8 mouse cellular contexts compared by ENCODE assay signal in genomic region chr10:82629586-82630255, GRCm38 (mm10). TPM values are rescaled to one million over a fixed set of nuclear protein-coding genes. Genes with fewer than 3 reads are reported as not detected.
DNase-seq lines count a peak whose midpoint lies in the region; ATAC-seq and TF ChIP-seq lines count a peak whose summit lies in the region.
"Not testable (repeated sequence)": the region's sequence is repeated elsewhere in the genome, so short reads cannot be mapped to it uniquely, and the experiment has no call there.

Gene Tdg, plus strand, starts transcription at chr10:82629828.

- DNase-seq in ES-CJ7 (ENCODE audit: low read depth, low spot score): peak; percentile 89
- DNase-seq in cerebellum, adult 11-12 months: peak; percentile 94
- DNase-seq in heart, postnatal 25 days (ENCODE audit: low spot score): peak; percentile 87
- DNase-seq in layer of hippocampus, adult 18-20 months (ENCODE audit: low spot score in 2 of 2): peak; percentile 88 to 91
- DNase-seq in lung, adult 2 months: peak; percentile 85
- DNase-seq in thymus, adult 18-20 months: peak; percentile 87 to 92

- TF ChIP-seq POLR2A in lung, adult 2 months (IDR thresholded peaks at IDR 0.05; ENCODE audit: borderline replicate concordance, extremely low read depth, low read depth, low read length): peak; percentile 60; the same call in 1 of the 2 replicates

- not testable (repeated sequence) for H3K27me3 ChIP-seq in forebrain, embryonic 15.5 days

- peak within 1 kb of the TSS; percentile 94 for H3K27ac ChIP-seq in forebrain, embryonic 15.5 days (replicated peaks)

- peak within 1 kb of the TSS; percentile 88 for H3K4me3 ChIP-seq in forebrain, embryonic 15.5 days
- peak within 1 kb of the TSS; percentile 98 for H3K4me3 ChIP-seq in lung, adult 2 months (replicated peaks; ENCODE audit: extremely low read depth, low read depth, low read length)

- not testable (repeated sequence) for H3K9me3 ChIP-seq in forebrain, embryonic 15.5 days

- not testable (repeated sequence) for TF ChIP-seq CTCF in lung, adult 2 months (IDR thresholded peaks at IDR 0.05; ENCODE audit: insufficient read depth, low read length)

- ATAC-seq in forebrain, embryonic 15.5 days (replicated peaks): peak; percentile 97
- ATAC-seq in neutrophil, adult 5-6 weeks (ENCODE audit: extremely low read depth, insufficient number of reproducible peaks, low FRiP score, poor library complexity, severe bottlenecking): peak; percentile 92

- H3K4me1 ChIP-seq in forebrain, embryonic 15.5 days: peaks cover 24% of the 10 kb centered on the region
- not testable (repeated sequence) for H3K4me1 ChIP-seq in lung, adult 2 months (ENCODE audit: control insufficient read depth, insufficient read depth, low read length)

- peak within 1 kb of the TSS; percentile 88 for H3K9ac ChIP-seq in forebrain, embryonic 15.5 days (replicated peaks)

- WGBS in forebrain, embryonic 15.5 days: under 1% methylated on average over 65 of the region's 78 CpGs
- WGBS in lung, adult 2 months: 6% methylated on average over 76 of the region's 78 CpGs

- peaks cover 12% of the 10 kb centered on the region; the same call in 1 of the 2 replicates for H3K36me3 ChIP-seq in forebrain, embryonic 15.5 days

- peak within 1 kb of the TSS; percentile 93 for H3K4me2 ChIP-seq in forebrain, embryonic 15.5 days (replicated peaks)

- intact Hi-C loops in heart, postnatal 25 days (cut with DNase I): loop anchor here (10.0 kb wide), 2 partner anchors 915 to 1005 kb away; partner anchors contain the start of genes Ankrd24, Sirt6 and Washc4

RNA-seq across cellular contexts. Expression of gene Tdg, which starts in this region (rescaled TPM):
- polyA plus RNA-seq in forebrain, embryonic 15.5 days (2015; fragmentation: Nextera tagmentation; extraction: Ambion mirVana): 223 and 227 TPM in 2 replicates
- total RNA-seq in heart, postnatal 25 days (2021): 10 to 100 TPM; 15.9 to 18.8 TPM
- total RNA-seq in layer of hippocampus, adult 18-20 months (2021): 10 to 100 TPM; 32.6 to 35.1 TPM
- polyA plus RNA-seq in lung, adult 2 months (2012; rRNA removed): 13.6 and 20.5 TPM in 2 replicates
- 33.5 and 47.0 TPM in 2 replicates for total RNA-seq in neutrophil, adult 5-6 weeks (2017)

Comparison
In these comparisons a context has a peak if more than half of its experiments do, and no peak if none do; other contexts are left out.
1. Peak in every context shown above with its lines: DNase-seq, ATAC-seq, H3K4me3 ChIP-seq and H3K27ac ChIP-seq.
2. RNA of gene Tdg (polyA plus RNA-seq): 223 to 227 TPM in forebrain, embryonic 15.5 days; 13.6 to 20.5 TPM in lung, adult 2 months; every median in the first group is over 10 times any median in the second.